Mouse (Mus musculus): ENCODE measurements around the gene Pla2g4d. TPM values are rescaled to one million over a fixed set of nuclear protein-coding genes. Genes with fewer than 3 reads are reported as not detected.
A peak's percentile ranks its signal among the peaks of the same experiment; 100 is the strongest.

The Pla2g4d gene
- total and polyA plus RNA-seq, 3 experiments, result not detected

DNA sequence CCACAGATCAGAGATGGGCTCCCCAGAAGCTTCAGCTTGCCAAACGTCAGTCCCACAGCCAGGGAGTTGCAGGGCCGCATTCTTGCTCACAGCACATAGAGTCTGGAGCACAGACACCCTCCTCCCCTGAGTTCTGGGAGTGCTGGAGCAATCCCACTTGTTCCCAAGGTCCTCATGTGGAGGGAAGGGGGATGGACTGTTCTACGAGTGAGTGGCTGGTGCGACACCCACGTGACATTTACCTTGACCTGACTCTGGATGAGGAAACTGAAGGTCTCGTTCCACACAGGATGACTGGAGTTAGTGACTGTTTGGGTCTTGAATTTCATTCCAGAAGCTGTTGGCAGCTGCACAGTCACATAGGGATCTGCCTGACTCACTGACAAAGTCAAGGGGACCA is 5.4 kb downstream of the Pla2g4d start:
- Histone ChIP-seq H3K27ac (ENCODE audit: control insufficient read depth, low read depth, low read length) (no peak overlapping the region), H3K27me3 (ENCODE audit: control insufficient read depth in 1 of 2, insufficient read depth in 2 of 2, low read length in 2 of 2) (peaks cover 2 to 5% of the 10 kb centered on the region in 2 experiments; a peak in 2 of 4 replicates), H3K9me3 (replicated peaks; ENCODE audit: insufficient read depth, low read length) (no peaks in the 10 kb centered on the region), H3K9ac (ENCODE audit: control insufficient read depth, low read depth, low read length, poor library complexity, severe bottlenecking) (no peak overlapping the region), H3K79me2 (ENCODE audit: control insufficient read depth, insufficient read depth, low read length, poor library complexity) (no peaks in the 10 kb centered on the region), H3K4me1 (ENCODE audit: control insufficient read depth in 1 of 2, insufficient read depth in 2 of 2, low read length in 2 of 2) (0 out of 4 replicates have a peak, but pooled peaks cover 0 to 3% of the 10 kb centered on the region in 2 experiments), H3K36me3 (ENCODE audit: control insufficient read depth in 1 of 2, insufficient read depth in 2 of 2, low read length in 2 of 2) (no peaks in the 10 kb centered on the region), H3K4me3 (ENCODE audit: control insufficient read depth in 1 of 2, insufficient read depth in 1 of 2, low read depth in 2 of 2, low read length in 2 of 2) (no peak overlapping the region)
- TF ChIP-seq TBP (IDR thresholded peaks at IDR 0.05; ENCODE audit: low read depth, low read length) (no peak), KAT2A (conservative IDR thresholded peaks at IDR 0.05; ENCODE audit: low read depth, low read length) (no peak), GATA1 (IDR thresholded peaks at IDR 0.05; ENCODE audit: low read depth, low read length) (no peak), TCF12 (IDR thresholded peaks at IDR 0.05; ENCODE audit: low read depth, low read length) (no peak), CTCF (IDR thresholded peaks at IDR 0.05 in 2 of 3, conservative IDR thresholded peaks at IDR 0.05 in 1 of 3; ENCODE audit: control insufficient read depth in 1 of 3, insufficient read depth in 1 of 3, low read depth in 2 of 3, low read length in 3 of 3, poor library complexity in 1 of 3, severe bottlenecking in 1 of 3) (no peak), POLR2A (IDR thresholded peaks at IDR 0.05; ENCODE audit: control insufficient read depth in 1 of 2, insufficient read depth in 1 of 2, low read depth in 1 of 2, low read length in 2 of 2, poor library complexity in 1 of 2) (no peak), JUND (IDR thresholded peaks at IDR 0.05; ENCODE audit: low read depth, low read length) (no peak), ETS1 (IDR thresholded peaks at IDR 0.05; ENCODE audit: low read depth, low read length) (no peak), CHD2 (IDR thresholded peaks at IDR 0.05; ENCODE audit: low read length) (no peak), ELF1 (IDR thresholded peaks at IDR 0.05; ENCODE audit: low read depth, low read length) (no peak), POLR2AphosphoS2 (IDR thresholded peaks at IDR 0.05; ENCODE audit: low read length) (no peak), E2F4 (IDR thresholded peaks at IDR 0.05; ENCODE audit: borderline replicate concordance, low read depth, low read length) (no peak)
- DNase-seq (ENCODE audit: low read depth, low spot score), result no peak

DNA sequence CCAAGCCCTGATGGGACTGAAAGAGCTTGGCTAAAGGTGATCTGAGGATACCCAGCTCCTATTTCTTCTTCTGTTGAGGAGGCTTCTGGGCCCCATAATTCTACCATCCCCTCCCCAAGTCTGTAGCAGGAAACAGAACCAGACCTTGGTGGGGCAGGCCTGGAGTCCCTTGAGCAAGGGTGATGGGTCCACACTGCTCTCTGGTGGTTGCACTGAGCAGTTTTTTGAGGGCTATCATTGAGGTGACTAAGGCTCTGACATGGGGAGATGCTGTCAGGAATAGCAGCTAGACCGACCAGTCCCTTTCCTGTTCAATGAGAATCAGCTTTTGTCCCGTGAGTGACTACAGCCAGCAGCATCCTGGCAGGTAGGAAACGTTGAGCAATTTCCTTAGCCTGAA is 7.8 kb downstream of the Pla2g4d start:
- TF ChIP-seq MEF2A (IDR thresholded peaks at IDR 0.05; ENCODE audit: extremely low read depth, insufficient replicate concordance, low read depth, low read length, poor library complexity, severe bottlenecking) (no peak), JUND (IDR thresholded peaks at IDR 0.05; ENCODE audit: low read depth, low read length) (no peak), CTCF (IDR thresholded peaks at IDR 0.05 in 2 of 3, conservative IDR thresholded peaks at IDR 0.05 in 1 of 3; ENCODE audit: control insufficient read depth in 1 of 3, insufficient read depth in 1 of 3, low read depth in 2 of 3, low read length in 3 of 3, poor library complexity in 1 of 3, severe bottlenecking in 1 of 3) (peak; percentile 18 to 55 (median 36); a peak in 5 of 6 replicates), SMC3 (IDR thresholded peaks at IDR 0.05; ENCODE audit: low read depth, low read length) (peak; percentile 50), RAD21 (IDR thresholded peaks at IDR 0.05; ENCODE audit: low read depth, low read length) (peak; percentile 34)
- Histone ChIP-seq H3K9ac (ENCODE audit: control insufficient read depth, low read depth, low read length, poor library complexity, severe bottlenecking) (no peak overlapping the region), H3K36me3 (ENCODE audit: control insufficient read depth in 1 of 2, insufficient read depth in 2 of 2, low read length in 2 of 2) (no peaks in the 10 kb centered on the region), H3K9me3 (replicated peaks; ENCODE audit: insufficient read depth, low read length) (no peaks in the 10 kb centered on the region), H3K27ac (ENCODE audit: control insufficient read depth, low read depth, low read length) (no peak overlapping the region), H3K79me2 (ENCODE audit: control insufficient read depth, insufficient read depth, low read length, poor library complexity) (no peaks in the 10 kb centered on the region), H3K4me3 (ENCODE audit: control insufficient read depth in 1 of 2, insufficient read depth in 1 of 2, low read depth in 2 of 2, low read length in 2 of 2) (no peak overlapping the region), H3K27me3 (ENCODE audit: control insufficient read depth in 1 of 2, insufficient read depth in 2 of 2, low read length in 2 of 2) (peaks cover 2 to 4% of the 10 kb centered on the region in 2 experiments; a peak in 2 of 4 replicates), H3K4me1 (ENCODE audit: control insufficient read depth in 1 of 2, insufficient read depth in 2 of 2, low read length in 2 of 2) (0 out of 4 replicates have a peak, but pooled peaks cover 0 to 3% of the 10 kb centered on the region in 2 experiments)
- DNase-seq (ENCODE audit: low read depth, low spot score), result peak; percentile 17
